Mouse (Mus musculus) MEL (cell line): ENCODE measurements around the gene Wnt10b. TPM values are rescaled to one million over a fixed set of nuclear protein-coding genes. Genes with fewer than 3 reads are reported as not detected.

ENCODE experiments used
- DNase-seq: peaks from one replicate; pipeline ENCODE4 v3.0.0; 2011; ENCODE audit warnings: low read depth, low spot score
- H3K27ac ChIP-seq: 2 replicates; pipeline ENCODE4 v1.5.1; 2012; ENCODE audit warnings: low read depth, mild to moderate bottlenecking, control low read depth, low read length, moderate library complexity; ENCODE audit not compliant: control insufficient read depth
- H3K27me3 ChIP-seq, 2 experiments: fragments of 150-350 bp in 1 of 2; sonication (generic) in 1 of 2; 2 replicates each; pipeline ENCODE4 v1.6.1; 2012; ENCODE audit warnings: low read length in 2 of 2, mild to moderate bottlenecking in 2 of 2, improper control_type of control experiment in 1 of 2, moderate library complexity in 1 of 2; ENCODE audit not compliant: insufficient read depth in 2 of 2, control insufficient read depth in 1 of 2
- H3K36me3 ChIP-seq, 2 experiments: 2 replicates each; pipeline ENCODE4 v1.6.1; 2012 to 2014; ENCODE audit warnings: low read length in 2 of 2, improper control_type of control experiment in 1 of 2, inconsistent platforms in 1 of 2, mild to moderate bottlenecking in 1 of 2; ENCODE audit not compliant: insufficient read depth in 2 of 2, control insufficient read depth in 1 of 2
- H3K4me1 ChIP-seq, 2 experiments: fragments of 150-350 bp in 1 of 2; sonication (generic) in 1 of 2; 2 replicates each; pipeline ENCODE4 v1.6.1; 2012; ENCODE audit warnings: low read length in 2 of 2, improper control_type of control experiment in 1 of 2, mild to moderate bottlenecking in 1 of 2; ENCODE audit not compliant: insufficient read depth in 2 of 2, control insufficient read depth in 1 of 2
- H3K4me3 ChIP-seq, 2 experiments: fragments of 150-350 bp in 1 of 2; sonication (generic) in 1 of 2; 2 replicates each; pipeline ENCODE4 v1.5.1; 2012; ENCODE audit warnings: low read depth in 2 of 2, low read length in 2 of 2, mild to moderate bottlenecking in 2 of 2, moderate library complexity in 2 of 2, control low read depth in 1 of 2, improper control_type of control experiment in 1 of 2; ENCODE audit not compliant: control insufficient read depth in 1 of 2, insufficient read depth in 1 of 2
- H3K79me2 ChIP-seq: 2 replicates; pipeline ENCODE4 v1.6.1; 2012; ENCODE audit warnings: mild to moderate bottlenecking, low read length, moderate library complexity; ENCODE audit not compliant: control insufficient read depth, poor library complexity, insufficient read depth
- H3K9ac ChIP-seq: 2 replicates; pipeline ENCODE4 v1.6.1; 2012; ENCODE audit warnings: low read depth, mild to moderate bottlenecking, control low read depth, low read length, moderate library complexity; ENCODE audit not compliant: control insufficient read depth, poor library complexity, severe bottlenecking
- H3K9me3 ChIP-seq: fragments of 150-350 bp; sonication (generic); replicated peaks from 2 replicates; pipeline ENCODE4 v1.6.1; 2012; ENCODE audit warnings: mild to moderate bottlenecking, low read length, improper control_type of control experiment, moderate library complexity; ENCODE audit not compliant: insufficient read depth
- BHLHE40 ChIP-seq: IDR thresholded peaks from 2 replicates; pipeline ENCODE4 v1.6.1; 2012; ENCODE audit warnings: low read depth, mild to moderate bottlenecking, inconsistent platforms, low read length, improper control_type of control experiment, borderline replicate concordance
- CHD1 ChIP-seq: IDR thresholded peaks from 2 replicates; pipeline ENCODE4 v1.6.1; 2012; ENCODE audit warnings: low read depth, mild to moderate bottlenecking, inconsistent platforms, low read length, improper control_type of control experiment
- CHD2 ChIP-seq: IDR thresholded peaks from 2 replicates; pipeline ENCODE4 v1.6.1; 2011; ENCODE audit warnings: low read length, improper control_type of control experiment
- CTCF ChIP-seq, 3 experiments: IDR thresholded peaks in 2 of 3; conservative IDR thresholded peaks in 1 of 3; 2 replicates each; pipeline ENCODE4 v1.5.1; 2011 to 2012; ENCODE audit warnings: low read length in 3 of 3, low read depth in 2 of 3, mild to moderate bottlenecking in 2 of 3, improper control_type of control experiment in 1 of 3, inconsistent platforms in 1 of 3, mixed read lengths in 1 of 3, moderate library complexity in 1 of 3; ENCODE audit not compliant: control insufficient read depth in 1 of 3, insufficient read depth in 1 of 3, poor library complexity in 1 of 3, severe bottlenecking in 1 of 3
- EP300 ChIP-seq, 2 experiments: IDR thresholded peaks; 2 replicates each; pipeline ENCODE4 v1.6.1; 2011; ENCODE audit warnings: improper control_type of control experiment in 2 of 2, low read length in 2 of 2, low read depth in 1 of 2, mild to moderate bottlenecking in 1 of 2
- ETS1 ChIP-seq: IDR thresholded peaks from 2 replicates; pipeline ENCODE4 v1.6.1; 2012; ENCODE audit warnings: low read depth, mild to moderate bottlenecking, inconsistent platforms, low read length, improper control_type of control experiment, moderate library complexity
- GABPA ChIP-seq: IDR thresholded peaks from 2 replicates; pipeline ENCODE4 v1.6.1; 2012; ENCODE audit warnings: low read depth, mild to moderate bottlenecking, inconsistent platforms, low read length, improper control_type of control experiment, moderate library complexity
- GATA1 ChIP-seq: IDR thresholded peaks from 2 replicates; pipeline ENCODE4 v1.6.1; 2011; ENCODE audit warnings: low read depth, low read length, improper control_type of control experiment
- HCFC1 ChIP-seq: IDR thresholded peaks from 2 replicates; pipeline ENCODE4 v1.6.1; 2012; ENCODE audit warnings: low read depth, mild to moderate bottlenecking, inconsistent platforms, low read length, improper control_type of control experiment, moderate library complexity
- MAFK ChIP-seq: IDR thresholded peaks from 2 replicates; pipeline ENCODE4 v1.6.1; 2011; ENCODE audit warnings: low read depth, mild to moderate bottlenecking, low read length, improper control_type of control experiment, borderline replicate concordance
- MAX ChIP-seq: IDR thresholded peaks from 2 replicates; pipeline ENCODE4 v1.6.1; 2011; ENCODE audit warnings: low read length, improper control_type of control experiment
- MAZ ChIP-seq: IDR thresholded peaks from 2 replicates; pipeline ENCODE4 v1.6.1; 2012; ENCODE audit warnings: low read depth, mild to moderate bottlenecking, inconsistent platforms, low read length, improper control_type of control experiment
- MEF2A ChIP-seq: IDR thresholded peaks from 2 replicates; pipeline ENCODE4 v1.6.1; 2014; ENCODE audit warnings: low read depth, mild to moderate bottlenecking, inconsistent platforms, low read length, improper control_type of control experiment; ENCODE audit not compliant: poor library complexity, insufficient replicate concordance, severe bottlenecking; ENCODE audit errors: extremely low read depth
- MXI1 ChIP-seq: IDR thresholded peaks from 2 replicates; pipeline ENCODE4 v1.6.1; 2011; ENCODE audit warnings: mild to moderate bottlenecking, low read depth, low read length, improper control_type of control experiment
- NELFE ChIP-seq: IDR thresholded peaks from 2 replicates; pipeline ENCODE4 v1.6.1; 2011; ENCODE audit warnings: low read depth, low read length, improper control_type of control experiment
- POLR2A ChIP-seq, 2 experiments: IDR thresholded peaks; 2 replicates each; pipeline ENCODE4 v1.6.1; 2011 to 2012; ENCODE audit warnings: low read length in 2 of 2, mild to moderate bottlenecking in 2 of 2, control low read depth in 1 of 2, improper control_type of control experiment in 1 of 2, low read depth in 1 of 2, moderate library complexity in 1 of 2; ENCODE audit not compliant: control insufficient read depth in 1 of 2, insufficient read depth in 1 of 2, poor library complexity in 1 of 2
- POLR2AphosphoS2 ChIP-seq: IDR thresholded peaks from 2 replicates; pipeline ENCODE4 v1.6.1; 2011; ENCODE audit warnings: low read length, improper control_type of control experiment
- RAD21 ChIP-seq: IDR thresholded peaks from 2 replicates; pipeline ENCODE4 v1.6.1; 2011; ENCODE audit warnings: mild to moderate bottlenecking, low read depth, low read length, improper control_type of control experiment
- RCOR1 ChIP-seq: IDR thresholded peaks from 2 replicates; pipeline ENCODE4 v1.6.1; 2012; ENCODE audit warnings: low read depth, mild to moderate bottlenecking, inconsistent platforms, low read length, improper control_type of control experiment
- SIN3A ChIP-seq: IDR thresholded peaks from 2 replicates; pipeline ENCODE4 v1.6.1; 2012; ENCODE audit warnings: low read length, improper control_type of control experiment, inconsistent platforms
- SMC3 ChIP-seq: IDR thresholded peaks from 2 replicates; pipeline ENCODE4 v1.6.1; 2011; ENCODE audit warnings: low read depth, low read length, improper control_type of control experiment
- TBP ChIP-seq: IDR thresholded peaks from 2 replicates; pipeline ENCODE4 v1.8.0; 2011; ENCODE audit warnings: low read depth, low read length, improper control_type of control experiment
- TCF12 ChIP-seq: IDR thresholded peaks from 2 replicates; pipeline ENCODE4 v1.6.1; 2014; ENCODE audit warnings: low read depth, mild to moderate bottlenecking, inconsistent platforms, low read length, improper control_type of control experiment, moderate library complexity
- UBTF ChIP-seq: IDR thresholded peaks from 2 replicates; pipeline ENCODE4 v1.6.1; 2012; ENCODE audit warnings: low read depth, mild to moderate bottlenecking, inconsistent platforms, low read length, improper control_type of control experiment, moderate library complexity, borderline replicate concordance; ENCODE audit not compliant: insufficient read depth
- ZC3H11A ChIP-seq: IDR thresholded peaks from 2 replicates; pipeline ENCODE4 v1.6.1; 2012; ENCODE audit warnings: low read depth, mild to moderate bottlenecking, inconsistent platforms, low read length, improper control_type of control experiment
- ZKSCAN1 ChIP-seq: IDR thresholded peaks from 2 replicates; pipeline ENCODE4 v1.6.1; 2012; ENCODE audit warnings: low read depth, mild to moderate bottlenecking, inconsistent platforms, low read length, improper control_type of control experiment, moderate library complexity
- ZNF384 ChIP-seq: IDR thresholded peaks from 2 replicates; pipeline ENCODE4 v1.6.1; 2012; ENCODE audit warnings: low read depth, mild to moderate bottlenecking, inconsistent platforms, low read length, improper control_type of control experiment
- polyA plus RNA-seq, 2 experiments: library from polyadenylated mRNA; stranded (reverse) in 1 of 2; unstranded in 1 of 2; fragments of >175 nt in 1 of 2; fragments of >200 nt in 1 of 2; gene quantifications; 2 replicates each; pipeline versions ENCODE4 v1.2.1 to v1.2.4; 2012; ENCODE audit warnings: low replicate concordance in 2 of 2, low read depth in 1 of 2; ENCODE audit not compliant: insufficient read length in 2 of 2, insufficient read depth in 1 of 2, missing spikeins in 1 of 2
- total RNA-seq: library from RNA; depleted of rRNA; stranded (reverse); fragments of 300-350 nt; gene quantifications from 2 replicates; pipeline ENCODE4 v1.2.3, GENCODE M21; 2012

Gene Wnt10b
- total and polyA plus RNA-seq, 3 experiments = 0.14 to 0.23 TPM; not detected in 1

DNA sequence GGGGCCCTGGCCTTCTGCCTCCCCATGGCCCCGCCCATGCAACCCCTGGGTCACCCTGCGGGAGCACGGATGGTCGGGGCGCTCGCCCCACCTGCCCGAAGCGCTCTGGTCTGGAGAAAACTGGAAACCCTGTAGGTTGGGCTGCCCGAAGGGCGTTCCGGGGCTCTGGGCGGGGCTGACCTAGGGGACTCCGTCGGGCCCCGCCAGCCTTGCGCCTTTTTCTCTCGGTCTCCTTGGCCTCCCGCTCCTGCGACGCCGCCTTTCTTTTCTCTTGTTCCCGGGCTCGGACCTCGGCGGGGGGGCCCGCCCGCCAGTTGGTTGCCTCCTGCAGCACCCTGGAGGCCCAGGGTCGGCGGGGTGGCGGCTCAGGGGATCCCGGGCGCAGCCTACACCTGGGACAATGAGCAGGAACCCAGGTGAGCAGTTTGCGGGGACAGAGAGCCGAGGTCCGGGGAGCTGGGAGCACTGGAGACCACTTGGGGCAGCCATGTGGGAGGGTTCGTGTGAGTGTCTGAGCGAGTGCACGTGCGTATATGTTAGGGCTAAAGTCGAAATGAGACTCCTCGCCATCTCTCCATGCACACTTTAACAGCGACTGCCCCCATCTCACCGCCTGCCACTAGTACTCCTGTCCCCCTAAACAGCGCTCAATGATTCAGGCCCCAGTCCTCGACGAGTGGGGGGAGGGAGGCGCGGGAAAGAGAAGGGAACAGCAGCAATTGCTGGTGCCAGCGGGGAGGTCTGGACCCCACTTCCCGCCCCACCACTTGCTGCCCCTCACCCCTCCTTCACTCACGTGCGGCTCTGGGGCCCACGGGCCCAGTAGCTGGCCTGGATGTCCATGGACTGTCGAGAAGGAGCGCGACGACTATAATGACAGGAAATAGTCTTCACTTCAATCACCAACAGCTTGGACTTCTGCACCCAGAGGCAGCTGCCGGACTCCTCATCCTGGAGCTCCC is 29.1 kb upstream of the Wnt10b start:
- H3K9ac ChIP-seq = peak overlapping the region; percentile 85
- H3K27me3 ChIP-seq = no peaks in the 10 kb centered on the region
- H3K36me3 ChIP-seq = peaks cover 3 to 8% of the 10 kb centered on the region in 2 experiments
- TF ChIP-seq TBP (0 out of 2 replicates have a peak, but pooled peaks have one; percentile 4), MAX (0 out of 2 replicates have a peak, but pooled peaks have one; percentile 43), SIN3A (peak; percentile 25; the same call in 1 of the 2 replicates), BHLHE40 (peak; percentile 52), HCFC1 (no peak), RCOR1 (no peak), POLR2A (IDR thresholded peaks at IDR 0.05; ENCODE audit: control insufficient read depth in 1 of 2, insufficient read depth in 1 of 2, low read depth in 1 of 2, low read length in 2 of 2, poor library complexity in 1 of 2) (peak in 1 of 2 experiments; percentile 61; a peak in 1 of 4 replicates), POLR2AphosphoS2 (peak; percentile 33; the same call in 1 of the 2 replicates), NELFE (peak; percentile 55), MXI1 (peak; percentile 53)
- peaks cover 2 to 12% of the 10 kb centered on the region in 2 experiments; a peak in 2 of 4 replicates for H3K4me1 ChIP-seq
- H3K9me3 ChIP-seq = no peaks in the 10 kb centered on the region
- peak; percentile 75 for DNase-seq
- peaks cover 28% of the 10 kb centered on the region for H3K79me2 ChIP-seq
- peak overlapping the region; percentile 58 for H3K4me3 ChIP-seq
- H3K27ac ChIP-seq = peak overlapping the region; percentile 73

DNA sequence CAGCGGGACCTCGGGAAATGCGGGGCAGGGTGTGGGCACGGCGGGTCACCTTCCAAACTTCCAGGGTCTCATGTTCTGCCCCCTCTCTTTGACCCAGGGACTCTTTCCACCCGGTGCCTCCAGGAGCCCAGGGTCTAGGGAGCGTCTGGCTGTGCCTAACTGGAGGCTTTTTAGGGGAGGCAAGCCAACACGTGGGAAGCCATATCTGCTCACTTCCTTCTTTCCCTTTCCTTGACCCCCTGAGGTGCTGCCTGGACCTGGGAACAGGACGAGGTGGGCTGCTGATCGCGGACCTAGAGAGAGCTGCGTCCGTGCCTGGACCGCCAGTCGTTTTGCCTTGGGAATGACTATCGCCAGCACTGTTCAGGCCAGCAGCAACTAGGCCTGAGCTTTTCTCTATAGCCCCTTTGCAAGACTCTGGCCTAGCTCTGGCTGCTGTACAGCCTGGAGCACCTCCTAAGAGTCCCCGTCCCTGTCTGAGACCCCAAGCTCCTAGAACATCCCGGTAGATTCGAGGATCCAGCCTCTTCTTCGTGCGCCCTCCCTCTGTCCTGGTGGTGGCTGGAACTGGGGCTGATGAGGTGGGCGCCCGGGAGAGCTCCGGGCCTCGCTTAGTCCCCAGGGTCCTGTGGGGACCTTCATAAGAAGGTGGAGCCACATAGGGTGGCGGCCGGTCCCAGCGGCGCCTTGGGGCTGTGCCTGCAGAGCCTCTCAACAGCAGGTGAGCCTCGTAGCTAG is 28.3 kb upstream of the Wnt10b start:
- Histone ChIP-seq H3K79me2 (peaks cover 28% of the 10 kb centered on the region), H3K9me3 (no peaks in the 10 kb centered on the region), H3K9ac (peak overlapping the region; percentile 85), H3K27ac (peak overlapping the region; percentile 73), H3K4me1 (peaks cover 2 to 12% of the 10 kb centered on the region in 2 experiments; a peak in 2 of 4 replicates), H3K4me3 (peak overlapping the region; percentile 58), H3K36me3 (peaks cover under 1 to 8% of the 10 kb centered on the region in 2 experiments; a peak in 2 of 4 replicates), H3K27me3 (no peaks in the 10 kb centered on the region)
- peak; percentile 66 for DNase-seq
- TF ChIP-seq ZC3H11A (no peak), POLR2AphosphoS2 (no peak), MAFK (no peak), ETS1 (no peak), ZNF384 (no peak), SMC3 (no peak), CHD2 (no peak), UBTF (0 out of 2 replicates have a peak, but pooled peaks have one; percentile 73), MEF2A (no peak), CTCF (IDR thresholded peaks at IDR 0.05 in 2 of 3, conservative IDR thresholded peaks at IDR 0.05 in 1 of 3; ENCODE audit: control insufficient read depth in 1 of 3, insufficient read depth in 1 of 3, low read depth in 2 of 3, low read length in 3 of 3, poor library complexity in 1 of 3, severe bottlenecking in 1 of 3) (0 out of 6 replicates have a peak, but pooled peaks of 1 of the 3 experiments have one; percentile 0), MAZ (no peak), TBP (0 out of 2 replicates have a peak, but pooled peaks have one; percentile 10), MAX (peak; percentile 67), GABPA (no peak), TCF12 (no peak), ZKSCAN1 (no peak), EP300 (IDR thresholded peaks at IDR 0.05; ENCODE audit: low read depth in 1 of 2, low read length in 2 of 2) (no peak), RAD21 (no peak), GATA1 (no peak), CHD1 (no peak)
